Mouse (Mus musculus): Measurements from ENCODE around the gene Atp2a1. TPM values are rescaled to one million over a fixed set of nuclear protein-coding genes. Genes with fewer than 3 reads are reported as not detected.

Atp2a1 gene
- polyA plus RNA-seq (2012; ENCODE audit: insufficient read depth, low replicate concordance) = 1.1 and 1.4 TPM in 2 replicates

DNA sequence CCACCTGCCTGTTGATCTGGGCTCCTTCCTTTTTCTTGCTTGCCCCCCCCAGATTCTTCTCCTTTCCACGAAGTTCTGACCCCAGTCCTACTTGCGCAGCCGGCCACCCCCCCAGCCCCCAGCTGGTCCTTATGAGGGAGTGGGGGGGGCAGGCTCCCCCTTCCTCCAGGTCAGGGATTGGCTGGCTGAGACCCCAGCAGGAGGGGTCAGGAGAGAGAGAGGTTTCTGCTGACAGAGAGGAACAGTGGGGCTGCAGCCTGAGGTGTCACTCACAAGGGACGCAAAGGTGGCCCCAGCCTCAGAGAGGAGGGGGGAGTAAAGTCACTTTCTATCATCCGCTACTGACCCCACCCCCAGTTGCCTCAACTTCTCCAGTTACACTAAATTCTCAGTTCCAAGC is at the start of gene Atp2a1:
TSS of gene Atp2a1 (minus strand) at position 105 of the 400 bp plus-strand sequence.
- Histone ChIP-seq H3K4me1 (peaks cover 100% of the 10 kb centered on the region), H3K4me3 (replicated peaks) (peak within 1 kb of the TSS; percentile 80), H3K27me3 (replicated peaks) (peaks cover 6% of the 10 kb centered on the region), H3K36me3 (replicated peaks; ENCODE audit: low read length) (peaks cover 78% of the 10 kb centered on the region), H3K9me3 (no peaks in the 10 kb centered on the region)
- TF ChIP-seq GATA1 (IDR thresholded peaks at IDR 0.05; ENCODE audit: borderline replicate concordance, low read length) = no peak
- TF ChIP-seq FLI1 (IDR thresholded peaks at IDR 0.05; ENCODE audit: low read length) = no peak

- no peaks in the 10 kb centered on the region for H3K9me3 ChIP-seq
- no peaks in the 10 kb centered on the region for H3K36me3 ChIP-seq (replicated peaks; ENCODE audit: low read length)
- H3K27me3 ChIP-seq (replicated peaks) = peaks cover 14% of the 10 kb centered on the region
- H3K4me3 ChIP-seq (replicated peaks) = no peak overlapping the region
- TF ChIP-seq FLI1 (IDR thresholded peaks at IDR 0.05; ENCODE audit: low read length) = no peak
- TF ChIP-seq GATA1 (IDR thresholded peaks at IDR 0.05; ENCODE audit: borderline replicate concordance, low read length) = no peak
- peaks cover 14% of the 10 kb centered on the region for H3K4me1 ChIP-seq
These were observed 48.4 kb upstream of the Atp2a1 start for GRCm38 (mm10) chr7:126511287-126511686.

GRCm38 (mm10) chr7:126507126-126507778 is 44.3 kb upstream of the Atp2a1 start:
- TF ChIP-seq FLI1 (IDR thresholded peaks at IDR 0.05; ENCODE audit: low read length) = no peak
- TF ChIP-seq GATA1 (IDR thresholded peaks at IDR 0.05; ENCODE audit: borderline replicate concordance, low read length) = no peak
- peaks cover 33% of the 10 kb centered on the region for H3K4me1 ChIP-seq
- H3K9me3 ChIP-seq = no peaks in the 10 kb centered on the region
- H3K4me3 ChIP-seq (replicated peaks) = no peak overlapping the region
- no peaks in the 10 kb centered on the region for H3K36me3 ChIP-seq (replicated peaks; ENCODE audit: low read length)
- H3K27me3 ChIP-seq (replicated peaks) = peaks cover 2% of the 10 kb centered on the region

- H3K4me3 ChIP-seq (replicated peaks) = no peak overlapping the region
- TF ChIP-seq GATA1 (IDR thresholded peaks at IDR 0.05; ENCODE audit: borderline replicate concordance, low read length) = no peak
- TF ChIP-seq FLI1 (IDR thresholded peaks at IDR 0.05; ENCODE audit: low read length) = no peak
- peaks cover 2% of the 10 kb centered on the region for H3K27me3 ChIP-seq (replicated peaks)
- H3K9me3 ChIP-seq = no peaks in the 10 kb centered on the region
- peaks cover 34% of the 10 kb centered on the region for H3K4me1 ChIP-seq
- H3K36me3 ChIP-seq (replicated peaks; ENCODE audit: low read length) = peaks cover 15% of the 10 kb centered on the region
These were observed 42.0 kb upstream of the Atp2a1 start for GRCm38 (mm10) chr7:126504913-126505312.

DNA sequence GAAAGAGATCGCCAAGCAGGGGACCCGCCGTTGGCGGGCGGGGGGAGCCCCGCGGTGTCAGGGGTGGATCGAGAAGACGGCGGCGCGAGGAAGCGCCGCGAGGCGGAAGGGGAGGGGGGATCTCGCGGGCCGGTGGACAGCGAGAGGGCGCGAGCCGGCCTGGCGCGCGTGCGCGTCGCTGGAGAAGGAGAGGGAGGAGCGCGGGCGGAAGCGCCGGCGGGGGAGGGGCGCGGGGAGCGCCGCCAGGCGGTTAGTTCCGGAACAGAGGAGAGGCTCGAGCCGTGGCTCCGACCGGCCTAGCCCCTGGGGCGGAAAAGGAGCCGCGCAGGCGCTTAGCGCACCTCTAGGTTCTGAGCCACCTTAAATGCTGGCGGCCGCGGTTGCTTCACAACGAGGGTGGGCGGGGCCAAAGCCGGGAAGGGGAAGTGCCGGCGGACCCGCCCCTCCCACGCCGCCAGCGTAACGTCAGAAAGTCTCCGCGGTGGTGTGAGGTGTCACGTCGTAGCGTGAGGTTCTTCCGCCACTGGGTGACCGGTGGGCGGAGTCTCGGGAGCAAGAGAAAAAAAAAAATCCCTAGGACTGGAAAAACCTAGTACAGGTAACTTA is 40.5 kb upstream of the Atp2a1 start, which contains the start of gene Atxn2l:
TSS of gene Atxn2l (minus strand) at position 165 of the 606 bp plus-strand sequence.
- Histone ChIP-seq H3K4me1 (peaks cover 46% of the 10 kb centered on the region), H3K27me3 (replicated peaks) (no peaks in the 10 kb centered on the region), H3K36me3 (replicated peaks; ENCODE audit: low read length) (peaks cover 30% of the 10 kb centered on the region)

GRCm38 (mm10) chr7:126502751-126503150 is 39.8 kb upstream of the Atp2a1 start:
- Histone ChIP-seq H3K4me3 (replicated peaks) (peak overlapping the region; percentile 96), H3K27me3 (replicated peaks) (no peaks in the 10 kb centered on the region), H3K4me1 (peaks cover 52% of the 10 kb centered on the region), H3K9me3 (no peaks in the 10 kb centered on the region), H3K36me3 (replicated peaks; ENCODE audit: low read length) (peaks cover 36% of the 10 kb centered on the region)
- no peak for TF ChIP-seq GATA1 (IDR thresholded peaks at IDR 0.05; ENCODE audit: borderline replicate concordance, low read length)
- no peak for TF ChIP-seq FLI1 (IDR thresholded peaks at IDR 0.05; ENCODE audit: low read length)

More for the DNA sequence above, 40.5 kb upstream of the Atp2a1 start, which contains the start of gene Atxn2l:
- TF ChIP-seq FLI1 (IDR thresholded peaks at IDR 0.05; ENCODE audit: low read length) = no peak
- no peak for TF ChIP-seq GATA1 (IDR thresholded peaks at IDR 0.05; ENCODE audit: borderline replicate concordance, low read length)
- peak within 1 kb of the TSS; percentile 96 for H3K4me3 ChIP-seq (replicated peaks)
- no peaks in the 10 kb centered on the region for H3K9me3 ChIP-seq

GRCm38 (mm10) chr7:126502023-126502741 is 39.3 kb upstream of the Atp2a1 start:
- H3K4me1 ChIP-seq = peaks cover 58% of the 10 kb centered on the region
- peaks cover 42% of the 10 kb centered on the region for H3K36me3 ChIP-seq (replicated peaks; ENCODE audit: low read length)
- H3K9me3 ChIP-seq = no peaks in the 10 kb centered on the region
- peak overlapping the region; percentile 96 for H3K4me3 ChIP-seq (replicated peaks)
- TF ChIP-seq FLI1 (IDR thresholded peaks at IDR 0.05; ENCODE audit: low read length) (no peak), GATA1 (IDR thresholded peaks at IDR 0.05; ENCODE audit: borderline replicate concordance, low read length) (no peak)
- no peaks in the 10 kb centered on the region for H3K27me3 ChIP-seq (replicated peaks)

DNA sequence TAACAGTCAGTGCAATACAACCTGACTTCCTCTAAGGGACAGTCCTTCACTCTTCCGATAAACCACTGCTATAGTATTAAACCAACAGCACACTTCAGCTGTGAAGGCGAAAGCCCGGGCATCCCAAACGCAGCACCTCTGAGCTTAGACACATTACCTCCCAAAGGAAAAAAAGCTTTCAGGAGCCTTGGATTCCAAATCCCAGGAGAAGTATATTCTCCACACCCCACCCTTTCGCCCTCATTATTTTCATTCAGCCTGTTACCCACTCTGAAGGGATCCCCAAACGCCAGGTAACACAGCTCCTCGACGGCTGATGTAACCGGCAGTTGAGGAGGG is 38.7 kb upstream of the Atp2a1 start:
- Histone ChIP-seq H3K9me3 (no peaks in the 10 kb centered on the region), H3K4me3 (replicated peaks) (peak overlapping the region; percentile 96), H3K27me3 (replicated peaks) (no peaks in the 10 kb centered on the region), H3K4me1 (peaks cover 60% of the 10 kb centered on the region), H3K36me3 (replicated peaks; ENCODE audit: low read length) (peaks cover 47% of the 10 kb centered on the region)
- TF ChIP-seq FLI1 (IDR thresholded peaks at IDR 0.05; ENCODE audit: low read length) (no peak), GATA1 (IDR thresholded peaks at IDR 0.05; ENCODE audit: borderline replicate concordance, low read length) (no peak)

GRCm38 (mm10) chr7:126499416-126499815 is 36.5 kb upstream of the Atp2a1 start:
- H3K36me3 ChIP-seq (replicated peaks; ENCODE audit: low read length) = peaks cover 70% of the 10 kb centered on the region
- H3K4me3 ChIP-seq (replicated peaks) = no peak overlapping the region
- H3K9me3 ChIP-seq = no peaks in the 10 kb centered on the region
- H3K4me1 ChIP-seq = peaks cover 63% of the 10 kb centered on the region
- TF ChIP-seq FLI1 (IDR thresholded peaks at IDR 0.05; ENCODE audit: low read length) = no peak
- TF ChIP-seq GATA1 (IDR thresholded peaks at IDR 0.05; ENCODE audit: borderline replicate concordance, low read length) = no peak
- H3K27me3 ChIP-seq (replicated peaks) = no peaks in the 10 kb centered on the region

GRCm38 (mm10) chr7:126497966-126498365 is 35.1 kb upstream of the Atp2a1 start:
- H3K4me3 ChIP-seq (replicated peaks) = no peak overlapping the region
- H3K27me3 ChIP-seq (replicated peaks) = no peaks in the 10 kb centered on the region
- peaks cover 84% of the 10 kb centered on the region for H3K36me3 ChIP-seq (replicated peaks; ENCODE audit: low read length)
- TF ChIP-seq FLI1 (IDR thresholded peaks at IDR 0.05; ENCODE audit: low read length) = no peak
- no peak for TF ChIP-seq GATA1 (IDR thresholded peaks at IDR 0.05; ENCODE audit: borderline replicate concordance, low read length)
- H3K4me1 ChIP-seq = peaks cover 70% of the 10 kb centered on the region
- no peaks in the 10 kb centered on the region for H3K9me3 ChIP-seq

Measured in megakaryocyte, embryonic 14.5 days (primary cell).